Mouse (Mus musculus): Measurements from ENCODE around the gene Gm26620. TPM values are rescaled to one million over a fixed set of nuclear protein-coding genes. Genes with fewer than 3 reads are reported as not detected.

Gene Gm26620
- polyA plus RNA-seq, 1 experiment from 2014 or later: 0.62 TPM

GRCm38 (mm10) chr1:170857369-170857768 is 27.5 kb upstream of the Gm26620 start:
- Histone ChIP-seq H3K4me1 (ENCODE audit: control insufficient read depth, insufficient read depth, low read length) (no peaks in the 10 kb centered on the region), H3K27ac (ENCODE audit: low read depth, low read length) (no peak overlapping the region), H3K27me3 (ENCODE audit: control insufficient read depth, insufficient read depth, low read length) (no peaks in the 10 kb centered on the region), H3K4me3 (ENCODE audit: low read depth, low read length) (no peak overlapping the region), H3K9ac (replicated peaks; ENCODE audit: low read depth, low read length) (no peak overlapping the region), H3K36me3 (ENCODE audit: control insufficient read depth, insufficient read depth, low read length) (peaks cover 4% of the 10 kb centered on the region), H3K4me2 (ENCODE audit: low read depth, low read length) (no peak overlapping the region), H3K9me3 (ENCODE audit: control insufficient read depth, low read length) (no peaks in the 10 kb centered on the region)
- no peak for ATAC-seq (ENCODE audit: low read depth)
- WGBS: 80% methylated on average over 2 of the region's 2 CpGs

GRCm38 (mm10) chr1:170858872-170859271 is 26.0 kb upstream of the Gm26620 start:
- WGBS: 73% methylated on average over 2 of the region's 2 CpGs
- no peaks in the 10 kb centered on the region for H3K36me3 ChIP-seq (ENCODE audit: control insufficient read depth, insufficient read depth, low read length)
- H3K9me3 ChIP-seq (ENCODE audit: control insufficient read depth, low read length): no peaks in the 10 kb centered on the region
- H3K4me3 ChIP-seq (ENCODE audit: low read depth, low read length): no peak overlapping the region
- no peak for ATAC-seq (ENCODE audit: low read depth)
- H3K27ac ChIP-seq (ENCODE audit: low read depth, low read length): no peak overlapping the region
- H3K9ac ChIP-seq (replicated peaks; ENCODE audit: low read depth, low read length): no peak overlapping the region
- H3K27me3 ChIP-seq (ENCODE audit: control insufficient read depth, insufficient read depth, low read length): no peaks in the 10 kb centered on the region
- no peaks in the 10 kb centered on the region for H3K4me1 ChIP-seq (ENCODE audit: control insufficient read depth, insufficient read depth, low read length)
- no peak overlapping the region for H3K4me2 ChIP-seq (ENCODE audit: low read depth, low read length)

DNA sequence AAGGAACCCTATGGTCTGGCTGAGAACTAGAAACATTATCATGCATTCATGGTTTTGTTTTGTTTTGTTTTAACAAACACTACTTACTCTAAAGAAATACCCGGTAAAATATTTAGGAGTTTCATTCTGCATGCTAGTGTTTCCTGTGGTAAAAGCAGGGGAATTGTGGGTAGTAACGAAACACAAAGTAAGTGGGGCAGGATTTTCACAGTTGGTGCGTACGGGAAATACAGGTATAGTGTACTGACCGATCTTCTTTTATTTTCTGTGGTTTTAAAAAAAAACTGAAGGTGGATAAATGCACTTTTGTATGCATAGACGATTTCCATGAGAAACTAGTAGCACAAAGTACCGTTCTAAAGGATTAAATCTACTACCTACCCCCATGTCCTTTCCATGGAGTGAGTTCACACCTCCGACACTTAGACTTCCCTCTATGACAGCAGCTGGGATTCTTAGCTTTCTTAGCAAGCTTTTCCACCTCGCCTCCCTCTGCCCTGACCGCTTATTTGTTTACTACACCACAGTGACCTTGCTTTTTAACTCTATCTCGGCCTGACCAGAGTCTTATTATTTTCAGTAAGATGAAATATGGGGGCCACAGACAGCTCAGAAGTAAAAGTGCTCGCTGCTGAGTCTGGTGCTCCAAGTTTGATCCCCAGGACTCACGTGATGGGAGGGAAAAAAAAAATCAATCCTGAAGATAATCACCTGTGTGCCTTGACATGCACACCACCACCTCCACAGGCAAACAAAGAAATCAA is 23.0 kb upstream of the Gm26620 start:
- Histone ChIP-seq H3K27me3 (ENCODE audit: control insufficient read depth, insufficient read depth, low read length) (no peaks in the 10 kb centered on the region), H3K4me2 (ENCODE audit: low read depth, low read length) (no peak overlapping the region), H3K9ac (replicated peaks; ENCODE audit: low read depth, low read length) (no peak overlapping the region), H3K9me3 (ENCODE audit: control insufficient read depth, low read length) (no peaks in the 10 kb centered on the region), H3K4me1 (ENCODE audit: control insufficient read depth, insufficient read depth, low read length) (0 out of 2 replicates have a peak, but pooled peaks cover 6% of the 10 kb centered on the region), H3K4me3 (ENCODE audit: low read depth, low read length) (no peak overlapping the region), H3K36me3 (ENCODE audit: control insufficient read depth, insufficient read depth, low read length) (no peaks in the 10 kb centered on the region), H3K27ac (ENCODE audit: low read depth, low read length) (no peak overlapping the region)
- ATAC-seq (ENCODE audit: low read depth): no peak
- WGBS: 86% methylated on average over 13 of the region's 13 CpGs

GRCm38 (mm10) chr1:170862435-170862717 is 22.5 kb upstream of the Gm26620 start:
- H3K4me3 ChIP-seq (ENCODE audit: low read depth, low read length): no peak overlapping the region
- no peak overlapping the region for H3K27ac ChIP-seq (ENCODE audit: low read depth, low read length)
- H3K9ac ChIP-seq (replicated peaks; ENCODE audit: low read depth, low read length): no peak overlapping the region
- 82% methylated on average over 3 of the region's 3 CpGs for WGBS
- H3K4me1 ChIP-seq (ENCODE audit: control insufficient read depth, insufficient read depth, low read length): 0 out of 2 replicates have a peak, but pooled peaks cover 7% of the 10 kb centered on the region
- no peak for ATAC-seq (ENCODE audit: low read depth)
- no peak overlapping the region for H3K4me2 ChIP-seq (ENCODE audit: low read depth, low read length)
- no peaks in the 10 kb centered on the region for H3K27me3 ChIP-seq (ENCODE audit: control insufficient read depth, insufficient read depth, low read length)
- H3K36me3 ChIP-seq (ENCODE audit: control insufficient read depth, insufficient read depth, low read length): no peaks in the 10 kb centered on the region
- H3K9me3 ChIP-seq (ENCODE audit: control insufficient read depth, low read length): no peaks in the 10 kb centered on the region

DNA sequence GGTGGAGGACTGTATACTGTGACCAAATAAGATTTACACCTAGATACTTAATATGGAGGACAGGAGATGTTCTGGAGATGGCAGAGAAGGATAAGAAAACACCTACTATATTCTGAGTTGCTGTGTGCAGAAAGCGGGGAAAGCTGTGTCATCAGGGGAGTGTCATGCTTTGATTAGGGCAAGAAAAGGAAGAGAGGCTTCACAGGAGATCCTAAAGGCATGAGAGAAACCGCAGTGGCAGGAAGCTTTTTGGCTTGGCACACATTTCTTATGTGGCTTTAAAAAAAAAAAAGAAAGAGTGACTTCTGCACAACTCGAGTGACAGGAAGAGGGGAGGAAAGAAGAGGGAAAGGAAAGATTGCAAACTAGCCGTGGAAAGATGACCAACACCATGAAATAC is 21.8 kb upstream of the Gm26620 start:
- H3K36me3 ChIP-seq (ENCODE audit: control insufficient read depth, insufficient read depth, low read length): no peaks in the 10 kb centered on the region
- H3K9me3 ChIP-seq (ENCODE audit: control insufficient read depth, low read length): no peaks in the 10 kb centered on the region
- WGBS: 77% methylated on average over 4 of the region's 4 CpGs
- no peak overlapping the region for H3K27ac ChIP-seq (ENCODE audit: low read depth, low read length)
- no peaks in the 10 kb centered on the region for H3K27me3 ChIP-seq (ENCODE audit: control insufficient read depth, insufficient read depth, low read length)
- no peak overlapping the region for H3K4me2 ChIP-seq (ENCODE audit: low read depth, low read length)
- no peak overlapping the region for H3K9ac ChIP-seq (replicated peaks; ENCODE audit: low read depth, low read length)
- 0 out of 2 replicates have a peak, but pooled peaks cover 7% of the 10 kb centered on the region for H3K4me1 ChIP-seq (ENCODE audit: control insufficient read depth, insufficient read depth, low read length)
- no peak overlapping the region for H3K4me3 ChIP-seq (ENCODE audit: low read depth, low read length)
- ATAC-seq (ENCODE audit: low read depth): no peak

GRCm38 (mm10) chr1:170864234-170864633 is 20.6 kb upstream of the Gm26620 start:
- Histone ChIP-seq H3K9ac (replicated peaks; ENCODE audit: low read depth, low read length) (no peak overlapping the region), H3K9me3 (ENCODE audit: control insufficient read depth, low read length) (no peaks in the 10 kb centered on the region), H3K36me3 (ENCODE audit: control insufficient read depth, insufficient read depth, low read length) (no peaks in the 10 kb centered on the region), H3K4me2 (ENCODE audit: low read depth, low read length) (no peak overlapping the region), H3K4me1 (ENCODE audit: control insufficient read depth, insufficient read depth, low read length) (0 out of 2 replicates have a peak, but pooled peaks cover 7% of the 10 kb centered on the region), H3K4me3 (ENCODE audit: low read depth, low read length) (no peak overlapping the region), H3K27me3 (ENCODE audit: control insufficient read depth, insufficient read depth, low read length) (no peaks in the 10 kb centered on the region), H3K27ac (ENCODE audit: low read depth, low read length) (no peak overlapping the region)
- no peak for ATAC-seq (ENCODE audit: low read depth)

- ATAC-seq (ENCODE audit: low read depth): no peak
Measured at GRCm38 (mm10) chr1:170864754-170865153, 20.1 kb upstream of the Gm26620 start.

DNA sequence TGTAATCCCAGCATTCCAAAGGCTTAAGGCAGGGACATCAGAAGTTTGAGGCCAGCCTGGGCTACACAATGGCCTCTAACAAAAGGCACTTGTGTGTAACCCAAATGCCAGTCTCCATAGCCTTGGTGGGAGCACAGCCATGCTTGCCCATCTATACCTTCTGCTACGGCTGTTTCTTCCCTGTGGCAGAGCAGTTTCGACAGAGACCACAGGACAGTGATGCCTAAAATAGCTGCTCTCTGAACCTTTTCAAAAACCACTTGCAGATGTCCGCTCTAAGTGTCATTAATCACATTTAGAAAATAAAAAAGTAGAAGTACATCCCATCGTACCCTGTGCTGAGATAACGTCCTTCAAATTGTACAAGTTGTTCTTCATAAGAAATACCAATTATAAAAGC is 19.5 kb upstream of the Gm26620 start:
- Histone ChIP-seq H3K4me3 (ENCODE audit: low read depth, low read length) (no peak overlapping the region), H3K9ac (replicated peaks; ENCODE audit: low read depth, low read length) (no peak overlapping the region), H3K27ac (ENCODE audit: low read depth, low read length) (no peak overlapping the region), H3K27me3 (ENCODE audit: control insufficient read depth, insufficient read depth, low read length) (no peaks in the 10 kb centered on the region), H3K4me2 (ENCODE audit: low read depth, low read length) (no peak overlapping the region), H3K9me3 (ENCODE audit: control insufficient read depth, low read length) (no peaks in the 10 kb centered on the region), H3K4me1 (ENCODE audit: control insufficient read depth, insufficient read depth, low read length) (0 out of 2 replicates have a peak, but pooled peaks cover 7% of the 10 kb centered on the region), H3K36me3 (ENCODE audit: control insufficient read depth, insufficient read depth, low read length) (no peaks in the 10 kb centered on the region)
- WGBS: 92% methylated on average over 5 of the region's 5 CpGs
- ATAC-seq (ENCODE audit: low read depth): no peak

More at GRCm38 (mm10) chr1:170864754-170865153, 20.1 kb upstream of the Gm26620 start:
- WGBS: 85% methylated on average over 3 of the region's 3 CpGs
- Histone ChIP-seq H3K27ac (ENCODE audit: low read depth, low read length) (no peak overlapping the region), H3K9me3 (ENCODE audit: control insufficient read depth, low read length) (no peaks in the 10 kb centered on the region), H3K4me2 (ENCODE audit: low read depth, low read length) (no peak overlapping the region), H3K4me3 (ENCODE audit: low read depth, low read length) (no peak overlapping the region), H3K9ac (replicated peaks; ENCODE audit: low read depth, low read length) (no peak overlapping the region), H3K27me3 (ENCODE audit: control insufficient read depth, insufficient read depth, low read length) (no peaks in the 10 kb centered on the region), H3K4me1 (ENCODE audit: control insufficient read depth, insufficient read depth, low read length) (0 out of 2 replicates have a peak, but pooled peaks cover 7% of the 10 kb centered on the region), H3K36me3 (ENCODE audit: control insufficient read depth, insufficient read depth, low read length) (no peaks in the 10 kb centered on the region)

GRCm38 (mm10) chr1:170866992-170867690 is 17.7 kb upstream of the Gm26620 start:
- Histone ChIP-seq H3K9me3 (ENCODE audit: control insufficient read depth, low read length) (no peaks in the 10 kb centered on the region), H3K4me3 (ENCODE audit: low read depth, low read length) (peak overlapping the region; percentile 88), H3K4me1 (ENCODE audit: control insufficient read depth, insufficient read depth, low read length) (0 out of 2 replicates have a peak, but pooled peaks cover 7% of the 10 kb centered on the region), H3K36me3 (ENCODE audit: control insufficient read depth, insufficient read depth, low read length) (no peaks in the 10 kb centered on the region; the same call in 1 of the 2 replicates), H3K27me3 (ENCODE audit: control insufficient read depth, insufficient read depth, low read length) (no peaks in the 10 kb centered on the region), H3K4me2 (ENCODE audit: low read depth, low read length) (peak overlapping the region; percentile 74), H3K9ac (replicated peaks; ENCODE audit: low read depth, low read length) (peak overlapping the region; percentile 81), H3K27ac (ENCODE audit: low read depth, low read length) (peak overlapping the region; percentile 69)
- ATAC-seq (ENCODE audit: low read depth): peak; percentile 70
- WGBS: 5% methylated on average over 30 of the region's 30 CpGs

Measured in neural tube, embryonic 14.5 days (tissue).